Mouse (Mus musculus): ENCODE results near the gene Rbm19.
"Not testable (repeated sequence)": the region's sequence is repeated elsewhere in the genome, so short reads cannot be mapped to it uniquely, and the experiment has no call there.

Rbm19 gene

DNA sequence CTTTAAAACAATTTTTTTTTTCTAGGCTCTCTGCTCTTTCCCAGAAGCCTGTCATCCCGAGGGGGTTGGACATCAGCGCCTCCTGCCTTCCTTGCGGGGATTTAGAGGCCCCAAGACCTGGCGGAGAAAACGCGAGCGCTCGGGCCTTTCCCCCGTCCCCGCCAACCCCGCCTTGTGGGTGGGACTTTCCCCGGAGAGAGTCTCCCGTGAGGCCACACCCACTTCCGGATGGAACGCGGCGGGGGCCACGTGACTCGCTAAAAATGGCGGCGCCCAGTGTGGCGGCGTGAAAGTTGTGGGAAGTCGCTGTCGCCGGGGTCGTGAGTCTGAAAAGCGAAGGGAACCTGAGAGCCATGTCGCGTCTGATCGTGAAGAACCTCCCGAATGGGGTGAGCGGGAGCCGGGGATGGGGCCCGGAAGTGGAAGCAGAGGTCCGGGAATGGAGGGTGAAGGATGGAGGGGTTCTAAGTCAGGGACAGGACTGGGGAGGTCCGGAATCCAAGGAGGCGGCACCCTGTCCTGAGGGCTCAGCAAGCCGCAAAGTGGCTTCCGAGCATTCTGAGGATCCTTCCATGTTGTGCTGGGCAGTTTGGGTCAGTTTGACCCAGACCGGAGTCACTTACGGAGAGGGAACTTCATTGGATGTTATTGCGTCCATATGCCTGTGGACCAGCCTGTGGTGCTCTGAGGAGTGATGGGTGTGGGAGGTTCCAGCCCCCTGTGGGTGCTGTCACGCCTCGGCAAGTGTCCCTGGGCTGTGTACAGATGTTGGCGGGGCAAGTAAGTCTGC, at the start of gene Rbm19:
Gene Rbm19, plus strand, starts transcription at position 205 of the 790 bp plus-strand sequence.
- peak; percentile 83 to 89 for DNase-seq (ENCODE audit: low spot score in 2 of 2)

DNA sequence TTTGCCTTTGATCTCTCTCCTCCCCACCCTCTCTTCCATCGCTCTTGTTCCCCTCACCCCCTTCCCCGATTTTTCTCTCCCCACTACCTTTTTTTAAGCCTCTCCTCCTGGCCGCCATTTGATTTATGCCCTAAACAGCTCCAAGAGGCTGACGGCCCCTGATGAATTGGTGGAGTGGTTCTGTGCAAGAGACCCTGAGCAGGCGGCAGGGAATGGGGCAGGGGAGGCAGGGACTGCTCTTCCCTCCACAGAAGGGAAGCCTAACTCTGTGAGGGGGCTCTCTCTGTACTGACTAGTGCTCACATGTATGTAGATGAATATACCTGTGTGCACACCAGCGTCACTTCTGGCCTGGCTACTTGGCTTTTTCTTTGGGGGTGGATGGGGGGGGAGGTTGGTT, 49.0 kb upstream of the Rbm19 start:
- DNase-seq (ENCODE audit: low spot score in 2 of 2) = no peak

DNA sequence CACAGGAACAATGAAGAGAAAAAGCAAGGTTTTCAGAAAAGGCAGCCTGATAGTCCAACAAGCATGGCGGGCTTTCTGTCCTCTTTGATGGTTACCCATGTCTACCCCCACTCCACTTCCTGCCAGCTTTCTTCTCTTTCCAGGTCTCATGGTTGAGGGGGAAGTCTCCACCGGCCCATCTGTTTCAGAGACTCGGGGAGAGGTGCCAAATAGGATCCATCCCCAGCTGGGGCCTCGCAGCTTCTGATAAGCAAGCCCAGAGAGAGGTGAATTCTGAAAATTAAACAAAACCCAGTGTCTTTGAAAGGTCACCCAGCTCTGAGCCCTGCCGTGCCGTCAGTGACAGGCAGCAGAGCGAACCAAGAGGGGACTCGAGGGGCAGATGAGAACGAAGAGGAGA, 42.2 kb upstream of the Rbm19 start:
- DNase-seq (ENCODE audit: low spot score in 2 of 2) = no peak

DNA sequence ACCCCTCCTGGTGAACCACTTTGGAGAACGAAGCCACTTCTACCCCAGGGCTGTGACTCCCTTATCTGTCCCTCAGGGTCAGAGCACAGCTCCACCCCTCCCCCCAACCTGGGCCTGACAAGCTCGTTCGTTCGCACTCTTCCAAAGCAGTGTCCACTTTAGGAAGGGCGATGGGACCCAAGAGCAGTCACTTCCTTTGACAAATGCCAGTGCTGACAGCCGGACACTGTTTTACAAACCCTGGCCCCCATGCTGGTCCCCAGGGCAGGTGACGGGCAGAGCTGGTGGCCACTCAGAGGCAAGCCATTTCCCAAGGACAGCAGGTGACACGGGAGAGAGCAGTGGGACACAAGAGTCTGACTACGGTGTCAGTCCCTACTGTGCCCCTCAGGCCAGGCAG, 36.2 kb upstream of the Rbm19 start:
- no peak for DNase-seq (ENCODE audit: low spot score in 2 of 2)

DNA sequence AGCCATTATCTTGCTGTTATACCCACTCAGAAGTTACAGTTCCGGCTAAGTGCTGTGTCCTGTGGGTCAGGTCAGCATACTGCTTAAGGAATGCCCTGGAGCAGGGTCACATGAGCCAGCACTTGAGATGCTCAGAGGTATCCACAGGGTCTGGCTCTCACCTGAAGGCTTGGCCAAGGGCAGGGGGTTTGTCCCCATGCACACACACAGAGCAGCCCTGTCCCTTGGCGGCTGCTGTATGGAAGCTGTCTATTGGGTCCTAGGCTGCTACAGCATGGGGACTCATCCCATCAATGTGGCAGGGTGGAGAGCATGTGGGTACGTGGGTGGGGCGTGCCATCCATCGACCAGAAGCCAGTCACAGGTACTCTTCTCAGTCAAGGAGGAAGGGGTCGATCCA, 35.8 kb upstream of the Rbm19 start:
- DNase-seq (ENCODE audit: low spot score in 2 of 2) = no peak

DNA sequence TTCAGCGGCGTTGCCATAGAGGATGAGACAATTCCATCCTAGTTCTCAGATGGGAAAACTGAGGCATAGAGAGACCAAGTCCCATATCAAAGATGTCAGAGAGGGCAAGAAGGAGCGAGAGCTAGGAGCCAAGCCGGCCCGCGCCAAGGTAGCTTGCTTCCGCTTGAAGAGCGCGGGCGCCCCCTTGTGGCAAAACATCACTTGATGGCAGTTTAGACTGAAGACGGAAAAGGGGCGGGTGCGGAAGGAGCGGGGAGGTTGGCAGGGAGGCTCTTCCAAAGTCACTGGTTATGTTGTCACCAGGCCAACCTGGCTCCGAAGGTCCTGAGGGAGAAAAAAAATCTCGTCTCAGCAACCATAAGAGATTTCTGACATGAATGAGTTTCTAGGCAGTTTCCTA, 27.7 kb upstream of the Rbm19 start:
- peak; percentile 37 to 80 for DNase-seq (ENCODE audit: low spot score in 2 of 2)

DNA sequence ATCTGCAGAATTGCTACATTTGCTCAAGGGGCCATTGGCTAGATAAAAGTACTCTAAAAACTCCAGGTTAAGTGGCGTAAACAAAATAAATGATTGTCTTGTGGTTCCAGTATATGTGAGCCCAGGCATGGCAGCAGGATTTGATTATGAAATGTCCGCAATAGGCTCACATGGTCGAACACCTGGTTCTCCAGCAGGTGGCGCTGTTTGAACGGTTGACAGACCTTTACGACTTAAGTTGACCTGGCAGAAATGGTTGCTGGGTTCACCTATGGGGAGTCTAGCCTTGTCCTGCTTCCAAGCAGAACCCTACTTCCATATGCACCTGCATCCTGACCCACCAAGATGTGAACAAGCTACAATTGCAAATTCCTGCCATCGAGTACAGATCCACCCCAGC, 21.7 kb upstream of the Rbm19 start:
- DNase-seq (ENCODE audit: low spot score in 2 of 2) = no peak

DNA sequence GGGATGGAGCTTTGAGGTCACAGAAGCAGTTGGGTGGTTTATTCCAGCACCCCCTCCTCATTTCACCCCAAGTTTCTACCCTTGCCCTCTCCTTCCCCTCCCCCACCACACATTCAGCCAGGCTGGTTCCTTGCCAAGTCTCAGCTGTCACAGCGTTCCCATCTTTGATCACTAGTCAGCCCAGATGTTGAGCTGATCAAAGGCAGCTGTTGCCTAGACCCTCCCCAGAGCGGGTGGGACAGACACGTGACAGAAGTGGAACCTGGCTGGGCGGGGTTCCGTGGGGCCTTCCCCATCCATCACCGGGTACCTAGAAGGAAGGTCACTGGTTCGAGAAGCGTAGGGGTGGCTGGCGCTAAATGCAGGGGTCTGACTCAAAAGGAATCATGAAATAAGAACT, 19.2 kb upstream of the Rbm19 start:
- no peak for DNase-seq (ENCODE audit: low spot score in 2 of 2)

DNA sequence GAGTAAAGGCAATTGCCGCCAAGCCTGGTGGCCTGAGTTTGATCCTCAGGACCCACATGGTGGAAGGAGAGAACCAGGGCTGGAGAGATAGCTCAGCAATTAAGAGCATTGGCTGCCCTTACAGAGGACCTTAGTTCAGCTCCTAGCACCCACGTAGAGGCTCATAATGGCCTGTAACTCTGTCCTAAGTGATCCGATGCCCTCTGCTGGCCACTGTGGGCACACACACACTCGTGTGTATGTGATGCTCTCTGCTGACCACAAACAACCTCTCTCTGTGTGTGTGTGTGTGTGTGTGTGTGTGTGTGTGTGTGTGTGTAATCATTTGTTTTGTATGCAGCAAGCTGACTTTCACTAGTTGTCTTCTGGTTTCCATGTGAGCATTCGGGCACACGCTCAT, 15.5 kb upstream of the Rbm19 start:
- DNase-seq (ENCODE audit: low spot score in 2 of 2) = no peak

DNA sequence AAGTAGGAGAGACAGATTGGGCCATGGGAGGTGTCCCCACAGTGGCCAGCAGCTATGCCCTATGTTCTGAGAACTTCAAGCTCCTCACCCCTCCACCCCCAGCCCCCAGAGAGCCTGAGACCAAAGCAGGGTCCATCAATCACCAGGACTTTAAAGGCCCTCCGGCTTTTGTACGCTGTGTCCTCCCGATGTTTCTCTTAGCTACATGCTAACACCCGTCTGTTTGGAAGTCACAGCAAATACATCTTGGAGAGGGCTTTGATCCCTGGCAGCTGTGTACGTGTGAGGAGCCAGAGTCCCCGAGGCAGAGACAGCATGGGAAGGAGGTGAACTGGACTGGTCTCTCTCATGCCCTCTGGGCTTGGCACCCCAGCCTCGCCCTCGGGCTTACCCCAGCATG, 14.2 kb upstream of the Rbm19 start:
- DNase-seq (ENCODE audit: low spot score in 2 of 2) = no peak

DNA sequence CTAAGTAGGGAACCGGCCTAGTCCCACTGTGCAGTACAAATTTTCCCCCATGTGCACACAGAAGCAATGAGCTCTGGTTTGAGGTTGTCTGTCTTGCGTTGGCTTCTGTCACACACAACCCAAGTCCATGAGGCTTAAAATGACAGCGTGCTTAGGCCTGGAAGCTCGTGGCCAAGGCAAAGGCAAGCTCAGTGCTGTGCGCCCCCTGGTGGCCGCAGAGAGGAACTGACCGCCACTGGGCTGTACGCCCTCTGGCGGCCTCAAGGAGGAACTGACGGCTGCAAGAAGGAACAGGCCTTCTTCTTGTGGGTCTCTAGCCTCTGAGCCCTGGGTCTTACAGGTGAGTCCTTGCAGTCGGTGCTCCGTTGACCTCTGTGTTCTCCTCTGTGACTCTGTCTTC, 13.5 kb upstream of the Rbm19 start:
- DNase-seq (ENCODE audit: low spot score in 2 of 2) = peak; percentile 27

DNA sequence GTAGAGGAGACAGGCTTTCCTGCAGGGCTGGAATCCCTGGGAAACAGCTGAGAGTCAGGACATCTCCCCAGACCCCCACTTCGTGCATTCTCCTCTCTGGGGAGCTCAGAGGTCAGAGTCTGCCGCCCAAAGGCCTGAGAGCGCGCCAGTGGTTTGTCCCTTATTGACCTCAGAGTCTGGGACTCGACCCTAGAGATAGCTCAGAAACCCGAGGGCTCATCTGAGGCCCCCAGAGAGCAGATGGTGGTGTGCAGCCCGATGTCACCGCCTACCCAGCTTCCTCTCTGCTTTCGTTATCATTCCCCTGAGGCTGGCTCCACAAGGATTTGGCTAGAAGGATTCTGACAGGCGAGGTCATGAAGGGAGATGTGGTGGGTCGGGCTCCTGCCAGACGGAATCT, 12.8 kb upstream of the Rbm19 start:
- DNase-seq (ENCODE audit: low spot score in 2 of 2) = no peak

DNA sequence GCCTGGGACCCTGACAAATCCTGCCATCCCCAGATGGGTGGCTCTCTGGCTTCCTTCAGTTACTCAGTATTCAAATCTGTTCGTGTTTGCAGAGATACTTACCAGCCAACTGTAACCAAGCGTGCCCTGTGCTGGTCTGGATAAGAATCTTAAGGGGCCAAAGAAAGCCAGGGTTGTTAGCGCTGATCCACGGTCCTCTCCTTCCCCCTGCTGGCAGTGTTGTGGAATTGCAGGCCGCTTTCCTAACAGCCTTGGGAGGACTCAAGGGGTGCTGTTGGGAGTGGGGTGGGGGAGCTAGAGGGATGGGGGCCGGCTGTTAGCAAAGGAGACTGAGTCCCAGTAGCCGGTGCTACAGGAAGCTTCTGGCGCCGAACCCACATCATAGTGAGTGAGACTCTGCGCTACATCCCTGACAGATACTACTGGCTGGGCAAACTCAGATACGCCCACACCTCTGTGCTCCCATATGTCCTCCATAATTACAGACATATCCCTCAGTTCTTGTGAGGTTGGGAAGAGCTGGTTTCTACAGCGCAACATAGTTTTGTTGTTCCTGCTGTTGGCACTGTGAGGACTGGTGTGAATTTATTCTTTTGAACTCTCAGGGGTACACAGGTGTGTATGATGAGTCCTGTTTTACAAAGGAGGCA, 9.7 kb upstream of the Rbm19 start:
- DNase-seq (ENCODE audit: low spot score in 2 of 2) = peak in 1 of 2 experiments; percentile 17

DNA sequence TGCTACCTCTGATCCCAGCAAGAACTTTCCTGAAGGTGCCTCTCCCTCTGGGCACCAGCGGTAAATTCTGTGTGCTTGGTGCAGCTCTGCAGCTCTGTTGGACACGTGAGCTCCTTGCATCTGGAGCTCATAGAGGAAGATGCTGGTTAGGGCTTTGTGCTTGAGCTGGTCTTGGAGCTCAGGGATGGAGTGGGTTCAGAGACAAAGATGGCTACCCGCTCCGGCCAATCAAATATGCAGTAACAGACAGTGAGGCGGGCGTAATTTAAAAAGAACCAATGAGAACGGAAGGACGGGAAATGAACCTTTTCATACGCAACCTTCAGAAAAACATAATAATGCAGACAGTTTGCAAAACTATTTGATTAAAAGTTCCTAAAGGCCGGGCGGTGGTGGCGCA, 1.9 kb upstream of the Rbm19 start:
- no peak for DNase-seq (ENCODE audit: low spot score in 2 of 2)

DNA sequence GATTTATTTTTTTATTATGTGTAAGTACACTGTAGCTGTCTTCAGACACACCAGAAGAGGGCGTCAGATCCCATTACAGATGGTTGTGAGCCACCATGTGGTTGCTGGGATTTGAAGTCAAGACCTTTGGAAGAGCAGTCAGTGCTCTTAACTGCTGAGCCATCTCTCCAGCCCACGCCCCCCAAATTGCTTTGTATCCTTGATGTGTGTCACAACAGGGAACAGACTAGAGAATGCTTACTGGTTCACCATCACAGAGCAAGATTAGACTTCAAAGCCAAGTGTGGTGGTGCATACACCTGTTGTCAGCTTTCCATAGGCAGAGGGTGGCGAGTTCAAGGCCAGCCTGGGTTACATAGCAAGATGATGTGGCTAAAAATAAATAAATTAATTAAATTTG, 896 bp downstream of the Rbm19 start:
- DNase-seq (ENCODE audit: low spot score in 2 of 2) = not testable (repeated sequence)

DNA sequence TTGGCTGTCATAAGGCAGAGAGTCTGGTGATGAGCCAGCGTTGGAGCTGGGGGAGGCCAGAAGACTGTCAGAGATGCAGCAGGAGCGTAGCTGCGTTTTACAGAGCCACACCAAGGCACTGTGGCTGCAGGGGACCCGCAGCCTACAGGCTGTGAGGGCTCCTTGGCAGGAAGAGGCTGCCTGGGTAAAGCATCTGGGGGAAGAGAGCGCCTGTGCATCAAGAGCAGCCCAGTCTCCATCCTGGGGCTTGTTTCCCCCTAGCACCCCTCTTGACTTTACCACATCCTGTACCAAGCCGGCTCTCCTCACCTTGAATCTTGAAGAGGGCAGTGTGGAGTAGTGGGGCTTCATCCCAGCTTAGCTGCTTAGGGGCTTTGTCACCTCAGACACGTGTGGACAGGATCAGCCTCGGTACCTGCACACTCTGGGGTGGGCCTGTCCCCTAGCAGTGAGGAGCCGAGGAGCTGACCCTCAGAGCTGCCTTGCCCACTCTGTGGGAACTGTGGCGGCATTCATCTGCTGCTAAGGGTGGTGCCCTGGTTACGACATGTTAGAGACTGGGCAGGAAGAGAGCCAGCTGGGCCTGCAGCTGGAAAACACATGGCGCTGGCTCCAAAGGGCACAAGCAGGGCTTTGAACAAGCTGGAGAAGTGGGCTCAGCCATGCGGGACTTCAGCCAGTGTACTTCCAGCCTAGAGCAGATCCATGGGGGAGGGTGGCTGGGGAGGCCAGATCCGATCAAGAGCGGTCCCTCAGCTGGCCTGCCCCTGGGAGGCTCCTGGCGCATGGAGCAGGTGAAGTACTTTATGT, 8.8 kb downstream of the Rbm19 start:
- no peak for DNase-seq (ENCODE audit: low spot score in 2 of 2)

DNA sequence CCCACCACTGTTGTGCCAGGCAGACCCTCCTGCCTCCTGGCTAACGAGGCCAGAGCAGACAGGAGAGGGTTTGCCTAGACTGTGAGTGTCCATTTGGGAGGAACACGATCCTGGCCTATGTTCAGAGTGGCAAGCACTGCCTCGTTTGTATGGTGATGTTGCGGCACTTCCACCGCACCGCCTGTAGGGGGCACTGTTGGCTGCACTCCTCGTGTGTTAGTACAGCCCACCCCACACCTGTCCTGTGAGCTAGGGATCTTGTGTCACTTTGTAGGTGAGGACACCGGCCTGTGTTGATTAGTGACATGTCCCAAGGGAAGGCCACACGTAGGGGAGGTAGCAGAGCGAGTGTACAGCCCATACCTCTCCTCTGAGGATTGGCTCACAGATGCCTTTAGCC, 11.4 kb downstream of the Rbm19 start:
- DNase-seq (ENCODE audit: low spot score in 2 of 2) = no peak

DNA sequence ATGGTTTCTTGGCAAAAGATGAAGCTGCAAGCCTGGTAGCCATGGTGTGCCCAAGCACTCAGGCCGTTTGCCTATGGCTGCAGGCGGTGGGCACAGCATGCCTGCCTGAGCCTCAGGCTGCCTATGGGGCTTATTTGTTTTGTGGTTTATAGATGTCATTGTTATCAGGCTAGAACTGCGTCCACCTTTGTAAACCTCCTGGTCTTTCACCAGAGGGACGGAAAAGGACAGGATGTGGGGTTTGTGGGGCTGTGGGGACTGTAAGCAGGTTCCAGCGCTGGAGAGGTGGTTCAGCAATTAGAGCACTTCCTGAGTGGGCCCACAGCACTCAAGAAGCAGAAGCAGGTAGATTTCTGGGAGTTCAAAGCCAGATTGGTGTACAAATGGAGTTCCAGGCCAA, 12.2 kb downstream of the Rbm19 start:
- no peak for DNase-seq (ENCODE audit: low spot score in 2 of 2)

DNA sequence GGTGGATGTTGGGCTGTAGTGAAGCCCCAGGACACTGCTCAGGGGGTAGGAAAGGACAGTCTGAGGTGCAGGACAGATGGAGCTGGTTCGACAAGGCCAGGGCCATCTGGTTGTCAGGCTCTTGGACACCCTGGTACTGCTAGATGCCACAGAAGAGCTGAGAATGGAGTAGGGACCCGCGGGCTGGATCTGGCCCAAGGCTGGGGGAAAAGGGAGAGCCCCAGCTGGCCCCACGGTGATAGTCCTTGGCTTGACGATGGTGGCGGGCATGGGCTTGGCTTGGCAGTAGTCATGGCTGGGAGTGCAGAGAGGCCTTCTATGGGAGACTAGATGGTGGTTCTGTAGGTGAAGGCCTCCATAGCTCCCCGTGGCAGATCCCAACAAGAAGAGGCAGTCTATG, 12.8 kb downstream of the Rbm19 start:
- DNase-seq (ENCODE audit: low spot score in 2 of 2) = no peak

DNA sequence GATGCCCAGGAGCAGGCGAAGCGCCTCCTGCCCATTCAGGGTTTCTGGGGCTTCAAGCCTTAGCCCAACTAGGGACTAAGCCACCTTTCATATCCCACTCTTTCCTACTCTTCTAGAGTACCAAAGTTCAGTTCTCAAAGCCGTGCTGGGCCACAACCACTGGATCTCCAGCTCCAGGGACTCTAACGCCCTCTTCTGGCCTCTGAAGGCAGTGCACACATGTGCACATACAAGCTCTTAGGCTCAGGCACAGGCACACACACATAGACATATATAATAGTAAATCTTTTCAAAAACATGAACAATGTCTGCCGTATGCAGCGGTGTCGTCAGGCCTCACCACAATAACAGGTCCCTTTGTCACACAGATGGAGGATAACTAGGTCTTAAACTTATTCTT, 13.5 kb downstream of the Rbm19 start:
- DNase-seq (ENCODE audit: low spot score in 2 of 2) = no peak

DNA sequence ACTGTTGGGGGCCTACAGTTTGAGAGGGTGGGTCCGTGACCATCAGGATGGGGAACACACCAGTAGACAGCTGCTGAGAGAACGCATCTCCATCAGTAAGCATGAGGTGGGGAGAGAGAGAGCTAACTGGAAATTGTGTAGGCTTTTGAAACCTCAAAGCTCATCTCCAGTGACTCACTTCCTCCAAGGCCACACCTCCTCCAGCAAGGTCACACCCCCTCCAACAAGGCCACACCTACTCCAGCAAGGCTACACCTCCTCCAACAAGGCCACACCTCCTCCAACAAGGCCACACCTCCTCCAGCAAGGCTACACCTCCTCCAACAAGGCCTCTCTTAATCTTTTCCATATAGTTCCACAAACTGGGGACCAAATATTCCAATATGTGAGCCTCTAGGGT, 13.9 kb downstream of the Rbm19 start:
- DNase-seq (ENCODE audit: low spot score in 2 of 2) = no peak

DNA sequence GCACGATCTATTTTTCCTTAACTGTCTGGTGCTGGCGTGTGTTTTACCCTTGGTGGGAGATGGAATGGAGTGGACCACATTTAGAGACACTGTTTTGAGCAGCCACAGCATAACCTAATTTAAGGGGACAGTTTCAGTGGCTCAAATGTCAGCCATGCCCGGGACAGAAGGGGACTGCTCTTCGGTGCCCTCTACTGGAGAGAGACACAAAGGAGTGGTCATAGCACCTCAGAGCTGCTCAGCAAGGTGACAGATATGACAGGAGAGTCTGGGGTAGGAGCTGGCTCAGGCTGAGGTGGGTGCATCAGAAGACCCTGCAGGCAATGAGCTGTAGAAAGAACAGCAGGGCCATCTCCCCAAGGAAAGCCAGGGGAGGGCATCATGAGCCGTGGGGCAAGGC, 15.3 kb downstream of the Rbm19 start:
- DNase-seq (ENCODE audit: low spot score in 2 of 2) = no peak

DNA sequence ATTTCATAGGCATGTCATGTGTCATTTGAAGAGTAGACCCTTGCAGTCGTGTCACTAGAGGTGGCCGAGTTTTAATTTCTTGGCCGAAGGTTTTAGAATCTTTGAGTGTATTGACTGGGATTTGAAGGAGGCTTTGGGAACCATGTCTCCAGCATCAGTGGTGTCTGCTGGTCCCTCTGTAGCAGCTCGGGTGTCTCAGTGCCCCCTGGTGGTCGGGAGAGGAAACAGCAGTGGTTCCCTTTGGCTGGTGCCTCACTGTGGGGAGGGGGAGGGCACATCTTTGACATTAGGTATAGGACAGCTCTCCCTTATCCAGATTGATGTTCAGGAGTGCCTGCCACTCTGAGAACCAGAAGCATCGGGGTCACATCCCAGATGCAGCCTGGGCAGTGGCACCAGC, 17.7 kb downstream of the Rbm19 start:
- peak; percentile 22 to 39 for DNase-seq (ENCODE audit: low spot score in 2 of 2)
